Mouse (Mus musculus) cortical plate, adult 2 months (tissue): ENCODE measurements around the gene Itga3.

Experiments
- CTCF ChIP-seq: fragments of 200-500 bp; IDR thresholded peaks from 2 replicates; pipeline ENCODE4 v1.5.1; 2011; ENCODE audit warnings: mild to moderate bottlenecking, control low read depth, low read length; ENCODE audit not compliant: insufficient read depth; ENCODE audit errors: extremely low read depth
- POLR2A ChIP-seq: fragments of 200-500 bp; IDR thresholded peaks from 2 replicates; pipeline ENCODE4 v1.6.1; 2011; ENCODE audit warnings: mild to moderate bottlenecking, low read length, control low read depth; ENCODE audit not compliant: insufficient read depth; ENCODE audit errors: extremely low read depth

DNA sequence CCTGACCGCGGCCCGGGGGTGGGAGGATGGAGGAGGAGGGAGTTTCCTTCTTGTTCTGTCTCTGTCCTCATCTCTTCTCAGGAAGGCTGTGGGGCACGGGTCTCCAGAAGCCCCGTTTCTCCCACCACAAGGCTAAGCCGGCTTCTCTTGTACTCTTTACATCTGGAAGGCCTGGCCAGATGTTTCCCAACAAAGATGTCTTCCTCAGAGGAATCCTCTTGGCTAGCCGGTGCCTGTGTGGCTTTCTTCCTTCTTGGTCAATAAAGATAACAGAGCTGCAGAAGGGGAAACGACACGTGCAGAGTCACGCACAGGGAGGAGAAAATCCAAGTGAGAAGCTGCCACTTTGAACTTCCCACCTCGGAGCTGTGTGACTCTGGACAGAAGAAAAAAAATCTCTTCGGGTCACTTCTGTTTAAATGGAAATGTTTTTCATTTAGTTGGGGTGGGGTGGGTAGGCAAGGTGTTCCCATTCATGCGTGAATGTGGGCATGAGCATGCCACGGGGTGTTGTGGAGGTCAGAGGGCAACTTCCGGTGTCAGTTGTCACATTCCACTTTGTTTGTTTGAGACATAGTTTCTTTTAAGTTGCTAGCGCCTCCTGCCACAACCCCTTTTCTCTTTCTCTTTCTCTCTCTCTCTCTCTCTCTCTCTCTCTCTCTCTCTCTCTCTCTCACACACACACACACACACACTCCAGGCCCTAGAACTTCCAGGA lies 24.6 kb upstream of the Itga3 start:
- no peak for TF ChIP-seq CTCF
- no peak for TF ChIP-seq POLR2A
